29 mouse cellular contexts compared by ENCODE assay signal in the genomic region with DNA sequence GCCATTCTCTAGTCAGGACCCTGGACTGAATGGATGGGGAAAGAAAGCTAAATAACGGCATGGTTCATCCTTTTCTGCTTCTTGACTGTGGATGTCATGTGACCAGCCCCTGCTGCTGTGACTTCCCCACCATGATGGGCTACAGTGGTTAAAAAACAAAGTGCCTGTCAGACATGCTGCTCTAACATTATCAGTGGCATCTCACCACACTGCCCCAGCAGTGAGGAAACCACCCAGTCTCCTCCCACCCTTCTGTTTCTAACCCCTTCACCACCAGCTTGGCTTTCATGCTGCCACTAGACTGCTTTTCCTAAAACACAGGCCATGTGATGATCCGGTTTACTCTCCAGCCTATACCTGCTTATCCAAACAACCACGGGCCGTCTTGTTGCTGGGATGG.
DNase-seq lines count a peak whose midpoint lies in the region; ATAC-seq and TF ChIP-seq lines count a peak whose summit lies in the region.
"Had no signal": no experiment of that assay in that cellular context is flagged by ENCODE, and none has a peak within 500 bp of the region (broad histone marks: within the 10 kb centered on the region; RNA-seq: fewer than 3 reads in every experiment).

No protein-coding gene starts in this region.

- peak; percentile 77 for ATAC-seq in megakaryocyte, adult 5-6 weeks (ENCODE audit: poor library complexity, severe bottlenecking)
- ATAC-seq: activated CD4-positive, CD25-positive, alpha-beta regulatory T cell, adult 4 months; forebrain, postnatal 0 days; hindbrain, embryonic 16.5 days; intestine, embryonic 16.5 days had no signal

- no peak overlapping the region for H3K27ac ChIP-seq in MEL (ENCODE audit: control insufficient read depth, low read depth, low read length)
- H3K27ac ChIP-seq: embryonic facial prominence, embryonic 10.5 days; forebrain, embryonic 10.5 days; heart, embryonic 15.5 days; layer of hippocampus, adult 2 months; limb, embryonic 13.5 days; liver, embryonic 13.5 days; midbrain, embryonic 10.5 days had no signal

- TF ChIP-seq RAD21 in MEL (IDR thresholded peaks at IDR 0.05; ENCODE audit: low read depth, low read length): no peak

- no peak overlapping the region for H3K9ac ChIP-seq in MEL (ENCODE audit: control insufficient read depth, low read depth, low read length, poor library complexity, severe bottlenecking)
- H3K9ac ChIP-seq: forebrain, postnatal 0 days; heart, embryonic 15.5 days; limb, embryonic 13.5 days; liver, embryonic 13.5 days had no signal

- TF ChIP-seq EP300 in MEL (IDR thresholded peaks at IDR 0.05; ENCODE audit: low read depth in 1 of 2, low read length in 2 of 2): 0 out of 4 replicates have a peak, but pooled peaks of 1 of the 2 experiments have one; percentile 6

- no peaks in the 10 kb centered on the region for H3K9me3 ChIP-seq in MEL (replicated peaks; ENCODE audit: insufficient read depth, low read length)
- H3K9me3 ChIP-seq: embryonic facial prominence, embryonic 10.5 days; forebrain, embryonic 10.5 days; G1E; heart, embryonic 15.5 days; limb, embryonic 13.5 days; liver, embryonic 13.5 days; midbrain, embryonic 10.5 days had no signal

- H3K79me2 ChIP-seq in MEL (ENCODE audit: control insufficient read depth, insufficient read depth, low read length, poor library complexity): no peaks in the 10 kb centered on the region

- no peaks in the 10 kb centered on the region for H3K27me3 ChIP-seq in MEL (ENCODE audit: control insufficient read depth in 1 of 2, insufficient read depth in 2 of 2, low read length in 2 of 2)
- H3K27me3 ChIP-seq: CH12.LX; heart, embryonic 15.5 days; limb, embryonic 13.5 days; liver, embryonic 13.5 days had no signal

- TF ChIP-seq CTCF in MEL (IDR thresholded peaks at IDR 0.05 in 2 of 3, conservative IDR thresholded peaks at IDR 0.05 in 1 of 3; ENCODE audit: control insufficient read depth in 1 of 3, insufficient read depth in 1 of 3, low read depth in 2 of 3, low read length in 3 of 3, poor library complexity in 1 of 3, severe bottlenecking in 1 of 3): no peak

- peaks cover 0 to 24% of the 10 kb centered on the region in 2 experiments; a peak in 2 of 4 replicates for H3K36me3 ChIP-seq in MEL (ENCODE audit: control insufficient read depth in 1 of 2, insufficient read depth in 2 of 2, low read length in 2 of 2)
- H3K36me3 ChIP-seq: embryonic facial prominence, embryonic 10.5 days; forebrain, embryonic 10.5 days; heart, embryonic 15.5 days; liver, embryonic 13.5 days had no signal

- H3K4me3 ChIP-seq in MEL (ENCODE audit: control insufficient read depth in 1 of 2, insufficient read depth in 1 of 2, low read depth in 2 of 2, low read length in 2 of 2): no peak overlapping the region
- H3K4me3 ChIP-seq: embryonic facial prominence, embryonic 10.5 days; forebrain, embryonic 10.5 days; heart, embryonic 15.5 days; layer of hippocampus, adult 2 months; limb, embryonic 13.5 days; liver, embryonic 13.5 days; midbrain, embryonic 10.5 days had no signal

- TF ChIP-seq POLR2A in MEL (IDR thresholded peaks at IDR 0.05; ENCODE audit: control insufficient read depth in 1 of 2, insufficient read depth in 1 of 2, low read depth in 1 of 2, low read length in 2 of 2, poor library complexity in 1 of 2): no peak

- intact Hi-C loops in left cerebral cortex, postnatal 10 days (cut with DNase I): no loop called here

- DNase-seq in CD4-positive helper T cell, adult 2 months (ENCODE audit: low read depth, low spot score): peak; percentile 63
- peak; percentile 58 for DNase-seq in MEL (ENCODE audit: low read depth, low spot score)
- DNase-seq in thymus, postnatal 0 days (ENCODE audit: low spot score): peak; percentile 61
- DNase-seq in testis, postnatal 14 days (ENCODE audit: low spot score): no peak
- DNase-seq in left cerebral cortex, postnatal 10 days (ENCODE audit: extremely low spot score in 1 of 2, low spot score in 2 of 2): no peak
- DNase-seq in frontal cortex, postnatal 10 days (ENCODE audit: low spot score in 2 of 2): no peak
- no peak for DNase-seq in ovary, postnatal 10 days (ENCODE audit: low spot score)
- DNase-seq: adrenal gland, adult 8-10 months; cerebellum, adult 2 months; forebrain, postnatal 0 days; gastrocnemius, postnatal 36 days; heart, postnatal 36 days; kidney, postnatal 25 days; liver, embryonic 13.5 days; lung, adult 2 months; lung, postnatal 36 days; right cerebral cortex, postnatal 14 days had no signal

- H3K4me1 ChIP-seq in MEL (ENCODE audit: control insufficient read depth in 1 of 2, insufficient read depth in 2 of 2, low read length in 2 of 2): peaks cover 10 to 30% of the 10 kb centered on the region in 2 experiments
- H3K4me1 ChIP-seq: heart, embryonic 15.5 days; limb, embryonic 13.5 days had no signal

TF ChIP-seq in MEL, 35 proteins besides CTCF, POLR2A, EP300 and RAD21:
- no peak for TF ChIP-seq MYB (IDR thresholded peaks at IDR 0.05; ENCODE audit: low read depth, low read length)
- no peak for TF ChIP-seq ZMIZ1 (IDR thresholded peaks at IDR 0.05; ENCODE audit: low read depth, low read length)
- TF ChIP-seq BHLHE40 (IDR thresholded peaks at IDR 0.05; ENCODE audit: borderline replicate concordance, low read depth, low read length): no peak
- TF ChIP-seq GATA1 (IDR thresholded peaks at IDR 0.05; ENCODE audit: low read depth, low read length): peak; percentile 46; the same call in 1 of the 2 replicates
- TF ChIP-seq ETS1 (IDR thresholded peaks at IDR 0.05; ENCODE audit: low read depth, low read length): no peak
- peak; percentile 26; the same call in 1 of the 2 replicates for TF ChIP-seq SIN3A (IDR thresholded peaks at IDR 0.05; ENCODE audit: low read length)
- TF ChIP-seq SMC3 (IDR thresholded peaks at IDR 0.05; ENCODE audit: low read depth, low read length): no peak
- peak; percentile 78 for TF ChIP-seq USF1 (IDR thresholded peaks at IDR 0.05; ENCODE audit: low read depth, low read length)
- no peak for TF ChIP-seq E2F4 (IDR thresholded peaks at IDR 0.05; ENCODE audit: borderline replicate concordance, low read depth, low read length)

Comparison
In these comparisons a context has a peak if more than half of its experiments do, and no peak if none do; other contexts are left out.
1. DNase-seq: peak in CD4-positive helper T cell, adult 2 months (single experiment), MEL (single experiment) and thymus, postnatal 0 days (single experiment); none in testis, postnatal 14 days (single experiment), left cerebral cortex, postnatal 10 days (0 of 2), frontal cortex, postnatal 10 days (0 of 2) and ovary, postnatal 10 days (single experiment).